Mouse (Mus musculus) megakaryocyte, embryonic 14.5 days (primary cell): Measurements from ENCODE around the gene Gnai3.

Source experiments
- FLI1 ChIP-seq: IDR thresholded peaks from 2 replicates; pipeline ENCODE4 v1.6.1; 2012; ENCODE audit warnings: low read length, inconsistent platforms, mixed read lengths
- GATA1 ChIP-seq: IDR thresholded peaks from 3 replicates; pipeline ENCODE4 v1.6.1; 2012; ENCODE audit warnings: mixed read lengths, low read length, inconsistent platforms, borderline replicate concordance

DNA sequence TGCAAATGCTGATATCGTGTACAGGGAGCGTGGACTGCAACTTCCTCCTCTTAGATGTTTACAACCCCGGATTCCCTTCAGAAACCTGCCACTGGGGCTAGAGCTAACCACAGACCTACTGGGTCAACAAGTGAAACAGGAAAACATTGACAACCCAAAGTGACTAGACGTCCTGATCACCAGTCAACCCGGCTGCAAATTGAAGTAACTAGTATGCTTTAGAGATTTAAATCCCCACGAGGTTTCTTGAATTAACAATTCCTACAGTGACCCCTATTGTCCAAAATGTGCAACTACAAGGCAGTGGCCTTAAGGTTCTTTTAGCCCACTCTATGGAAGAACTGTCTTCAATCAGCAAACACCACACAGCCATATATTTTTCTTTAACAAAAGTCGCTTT is 84.5 kb downstream of the Gnai3 start:
- TF ChIP-seq GATA1 (no peak), FLI1 (no peak)
